Mouse (Mus musculus) left cerebral cortex, adult 18-20 months (tissue): ENCODE data around the gene Defb10. TPM values are rescaled to one million over a fixed set of nuclear protein-coding genes. Genes with fewer than 3 reads are reported as not detected.
"Not testable (repeated sequence)": the region's sequence is repeated elsewhere in the genome, so short reads cannot be mapped to it uniquely, and the experiment has no call there.

Source experiments
- DNase-seq, 2 experiments: peaks; one replicate each; pipeline ENCODE4 v3.0.0; 2021 to 2022; ENCODE audit warnings: low spot score in 2 of 2, mixed read lengths in 1 of 2
- long read RNA-seq, 2 experiments: library from polyadenylated mRNA; stranded (forward); transcript quantifications; one replicate each; pipeline ENCODE4 v2.0.0; 2021
- total RNA-seq, 2 experiments: library from RNA; stranded (reverse); gene quantifications; 2 replicates each; pipeline ENCODE4 v1.2.3; 2021

The Defb10 gene
- not detected for total RNA-seq
- long read RNA-seq, experiment 1 = 0 reads
- long read RNA-seq, experiment 2 = 0 reads

- not testable (repeated sequence) for DNase-seq
Measured at GRCm38 (mm10) chr8:21858586-21858985, at the start of gene Defb10. Gene Defb10, plus strand, starts transcription at chr8:21858901.

GRCm38 (mm10) chr8:21885321-21885720 lies 26.6 kb downstream of the Defb10 start, which contains the start of gene Defb9:
Gene Defb9, minus strand, starts transcription at chr8:21885421.
- DNase-seq = not testable (repeated sequence)

GRCm38 (mm10) chr8:21906290-21906689 lies 47.6 kb downstream of the Defb10 start, which contains the start of gene Defb11:
Gene Defb11, minus strand, starts transcription at chr8:21906412.
- DNase-seq = not testable (repeated sequence)

Other genes starting within 250 kb of the Defb10 start
- not detected for gene Defa26, start 240.7 kb upstream of the Defb10 start, total RNA-seq
- not detected for gene Defa17, start 203.1 kb upstream of the Defb10 start, total RNA-seq
- gene Defa34, start 193.1 kb upstream of the Defb10 start, total RNA-seq = not detected
- gene AY761184, start 155.3 kb upstream of the Defb10 start, total RNA-seq = not detected
- not detected for gene Defa24, start 124.4 kb upstream of the Defb10 start, total RNA-seq
- gene Defb50, start 35.4 kb upstream of the Defb10 start, total RNA-seq = not detected
- not detected for gene Defb2, start 19.0 kb upstream of the Defb10 start, total RNA-seq
- gene Defb9, start 26.5 kb downstream of the Defb10 start, total RNA-seq = not detected
- not detected for gene Defb11, start 47.5 kb downstream of the Defb10 start, total RNA-seq
- not detected for gene Defb15, start 73.8 kb downstream of the Defb10 start, total RNA-seq
- not detected for gene Defb35, start 79.5 kb downstream of the Defb10 start, total RNA-seq
- gene Defb13, start 87.9 kb downstream of the Defb10 start, total RNA-seq = not detected
- gene Fam90a1a, start 99.8 kb downstream of the Defb10 start, total RNA-seq = not detected
- not detected for gene Ccdc70, start 110.9 kb downstream of the Defb10 start, total RNA-seq
- 1 to 10 TPM; 1.4 to 2.0 TPM for gene Atp7b, start 201.4 kb downstream of the Defb10 start, total RNA-seq
- 10 to 100 TPM; 29.6 to 36.1 TPM for gene Alg11, start 201.8 kb downstream of the Defb10 start, total RNA-seq